Mouse (Mus musculus) right cerebral cortex, postnatal 25 days (tissue): ENCODE results near the gene B020031M17Rik.
"Not testable (repeated sequence)": the region's sequence is repeated elsewhere in the genome, so short reads cannot be mapped to it uniquely, and the experiment has no call there.

Experiments
- DNase-seq: peaks from one replicate; pipeline ENCODE4 v3.0.0; 2022

The B020031M17Rik gene

GRCm38 (mm10) chr13:119950706-119951105, at the start of gene B020031M17Rik:
Gene B020031M17Rik (minus strand): TSS chr13:119950806.
- DNase-seq = not testable (repeated sequence)

DNA sequence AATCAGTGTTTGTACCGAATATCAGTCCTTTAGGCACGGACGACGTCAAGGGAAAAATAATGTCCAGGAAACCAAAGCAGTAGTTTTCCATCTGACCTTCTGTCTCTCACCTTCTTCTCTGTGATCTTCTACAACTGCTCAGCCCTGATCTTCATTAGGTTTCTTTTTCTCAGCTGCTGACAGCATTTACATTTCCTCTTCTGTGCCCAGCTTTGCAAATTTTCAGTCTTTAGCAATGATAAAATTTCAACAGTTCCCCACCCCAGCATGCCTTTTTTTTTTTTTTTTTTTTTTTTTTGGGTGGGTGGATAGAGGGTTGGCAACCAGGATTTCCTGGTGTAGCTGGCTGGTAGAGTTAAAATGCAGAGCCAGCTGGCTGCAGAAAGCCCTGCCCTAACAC, 48.6 kb upstream of the B020031M17Rik start:
- not testable (repeated sequence) for DNase-seq

DNA sequence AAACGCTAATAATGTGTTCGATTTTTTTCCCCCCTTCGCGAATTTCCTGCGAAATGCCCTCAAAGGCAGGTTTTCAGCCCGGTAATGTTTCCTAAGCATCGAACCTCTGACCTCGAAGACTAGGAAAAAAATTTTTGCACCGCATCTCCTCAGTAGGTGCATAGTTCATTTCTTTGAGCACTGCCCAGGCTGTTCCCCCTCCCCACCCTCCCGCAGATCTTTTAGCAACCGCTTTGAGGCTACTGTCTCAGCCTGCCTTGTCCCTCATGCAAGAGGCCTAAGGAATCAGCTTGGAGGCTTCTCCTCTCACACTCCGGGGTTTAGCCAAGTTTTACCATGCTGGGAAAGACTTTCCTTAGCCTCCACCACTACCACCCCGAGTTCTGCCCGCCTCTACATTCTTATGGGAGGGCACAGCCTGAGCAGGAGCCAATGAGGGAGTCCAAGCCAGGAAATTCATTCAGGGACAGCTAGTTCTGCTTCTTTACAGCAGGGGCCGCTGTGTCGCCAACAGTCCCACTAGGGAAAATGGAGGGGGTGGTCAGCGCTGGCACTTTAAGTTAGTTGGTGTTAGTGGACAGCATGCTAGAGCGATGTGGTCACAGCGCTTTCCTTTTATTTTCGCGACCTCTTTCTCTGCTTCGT, 48.0 kb upstream of the B020031M17Rik start:
- DNase-seq = not testable (repeated sequence)

DNA sequence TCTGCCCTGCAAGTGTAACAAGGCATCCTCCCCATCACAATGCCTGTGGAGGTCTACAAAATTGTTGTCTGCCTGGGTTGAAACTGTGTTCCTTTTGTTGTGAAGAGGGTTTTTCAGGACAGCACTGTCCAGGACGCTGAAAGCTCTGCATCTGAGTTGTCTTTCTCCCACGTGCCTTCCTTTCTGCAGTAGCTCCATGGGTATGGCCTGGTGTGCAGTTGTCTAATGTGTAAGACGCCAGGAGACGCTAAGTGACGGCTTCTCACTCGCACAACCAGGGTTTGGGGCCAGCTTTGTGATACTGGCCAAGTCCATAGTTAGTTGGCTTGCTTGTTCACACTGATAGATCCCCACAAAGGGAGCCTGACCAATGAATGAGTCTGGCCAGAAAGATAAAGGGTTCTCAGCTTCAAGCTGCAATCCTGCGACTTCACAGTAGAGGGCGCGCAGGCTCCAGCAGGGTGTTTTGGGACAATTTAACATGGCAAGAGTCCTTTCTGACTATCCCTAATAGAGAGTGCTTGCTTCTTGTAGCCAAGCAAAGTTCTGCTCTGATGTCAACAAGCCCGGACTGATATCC, 41.4 kb upstream of the B020031M17Rik start:
- not testable (repeated sequence) for DNase-seq

GRCm38 (mm10) chr13:119991264-119991663, 40.7 kb upstream of the B020031M17Rik start:
- not testable (repeated sequence) for DNase-seq

GRCm38 (mm10) chr13:119969163-119969562, 18.6 kb upstream of the B020031M17Rik start:
- not testable (repeated sequence) for DNase-seq

GRCm38 (mm10) chr13:119968193-119968592, 17.6 kb upstream of the B020031M17Rik start:
- not testable (repeated sequence) for DNase-seq

DNA sequence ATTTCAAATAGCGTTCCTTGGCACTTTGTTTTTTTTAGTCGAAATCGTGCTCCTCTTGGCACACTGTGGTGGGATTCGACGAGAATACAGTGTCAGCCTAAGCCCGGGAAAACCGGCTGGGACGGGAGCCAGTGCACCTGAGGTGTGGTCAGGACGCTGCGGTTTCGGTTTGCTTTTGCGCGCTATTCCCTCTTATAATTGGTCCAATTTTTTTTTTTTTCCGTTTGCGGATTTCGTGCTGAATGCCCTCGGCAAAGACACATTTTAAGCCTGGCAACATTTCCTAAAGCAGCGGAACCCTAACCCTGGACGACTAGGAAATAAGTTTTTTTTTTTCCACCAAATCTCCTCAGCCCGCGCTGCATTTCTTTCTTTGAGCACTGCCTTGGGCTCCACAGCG, 15.4 kb upstream of the B020031M17Rik start:
- DNase-seq = peak; percentile 4

DNA sequence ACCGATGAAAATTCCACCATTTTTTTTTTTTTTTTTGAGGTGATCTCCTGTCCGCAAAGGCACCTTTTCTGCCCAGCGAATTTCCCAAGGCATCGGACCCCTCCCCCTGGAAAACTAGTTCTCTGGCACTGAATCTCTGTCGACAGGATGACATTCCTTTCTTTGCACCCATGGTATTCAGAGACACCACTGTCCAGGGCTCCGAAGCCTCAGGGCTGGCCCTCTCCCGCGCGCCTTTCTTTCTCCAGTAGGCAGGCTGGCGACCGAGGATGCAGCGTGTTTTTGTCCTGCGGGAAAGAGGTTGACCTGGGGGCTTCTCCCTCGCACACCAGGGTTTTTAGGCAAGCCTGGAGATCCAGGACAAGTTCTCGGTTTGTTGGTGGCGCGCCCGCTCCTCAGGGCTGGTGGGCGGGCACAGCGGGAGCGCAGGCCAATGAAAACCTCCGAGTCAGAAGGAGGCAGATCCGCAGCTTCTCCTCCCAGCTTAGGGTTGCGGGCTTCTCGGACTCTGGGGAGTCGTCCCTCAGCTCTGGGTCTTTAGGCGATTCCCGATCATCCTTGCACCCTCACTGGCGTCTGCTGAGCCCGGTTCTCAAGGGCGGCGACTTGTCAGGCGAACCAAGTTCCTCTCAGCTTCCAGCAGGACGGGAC, 14.8 kb upstream of the B020031M17Rik start:
- DNase-seq = not testable (repeated sequence)

GRCm38 (mm10) chr13:119962856-119963255, 12.2 kb upstream of the B020031M17Rik start:
- not testable (repeated sequence) for DNase-seq

GRCm38 (mm10) chr13:119955567-119955966, 5.0 kb upstream of the B020031M17Rik start:
- DNase-seq = not testable (repeated sequence)

GRCm38 (mm10) chr13:119955089-119955488, 4.5 kb upstream of the B020031M17Rik start:
- DNase-seq = not testable (repeated sequence)

DNA sequence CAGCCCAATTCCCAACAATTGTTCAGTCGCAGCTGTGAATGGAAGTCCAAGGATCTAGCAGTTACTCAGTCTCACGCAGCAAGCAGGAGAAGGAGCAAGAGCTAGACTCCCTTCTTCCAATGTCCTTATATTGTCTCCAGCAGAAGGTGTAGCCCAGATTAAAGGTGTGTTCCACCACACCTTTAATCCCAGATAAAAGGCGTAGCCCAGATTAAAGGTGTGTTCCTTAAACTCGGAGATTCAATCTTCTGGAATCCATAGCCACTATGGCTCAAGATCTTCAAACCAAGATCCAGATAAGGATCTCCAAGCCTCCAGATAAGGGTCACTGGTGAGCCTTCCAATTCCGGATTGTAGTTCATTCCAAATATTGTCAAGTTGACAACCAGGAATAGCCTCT, 21.4 kb downstream of the B020031M17Rik start, which contains the start of gene Gm21761:
TSS of gene Gm21761 (minus strand) at position 101 of the 400 bp plus-strand sequence.
- DNase-seq = not testable (repeated sequence)

GRCm38 (mm10) chr13:119924597-119925340, 25.8 kb downstream of the B020031M17Rik start:
- not testable (repeated sequence) for DNase-seq

- DNase-seq = not testable (repeated sequence)
These were observed 33.5 kb downstream of the B020031M17Rik start for GRCm38 (mm10) chr13:119916966-119917722.

DNA sequence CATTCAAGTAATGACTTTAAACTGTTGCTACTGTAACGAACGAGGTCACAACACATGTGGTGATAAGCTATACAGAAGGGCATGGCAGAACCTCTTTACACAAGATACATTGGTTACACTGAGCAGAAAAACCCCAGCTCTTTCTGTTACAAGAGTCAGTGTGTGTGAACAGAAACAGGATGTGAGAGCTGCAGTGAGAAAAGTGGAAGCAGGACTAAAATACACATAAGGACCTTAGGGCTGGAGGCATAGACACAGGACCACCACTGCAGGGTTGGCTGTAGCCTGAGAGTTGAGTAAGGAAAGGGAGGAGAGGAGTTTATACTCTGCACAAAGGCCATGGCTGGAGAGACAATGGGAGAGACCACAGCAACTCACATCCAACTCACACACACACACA, 34.2 kb downstream of the B020031M17Rik start:
- DNase-seq = not testable (repeated sequence)
